Mouse (Mus musculus) cerebellum, postnatal 36 days (tissue): ENCODE results near the gene Mtmr11.
"Not testable (repeated sequence)": the region's sequence is repeated elsewhere in the genome, so short reads cannot be mapped to it uniquely, and the experiment has no call there.

Experiments
- DNase-seq, 2 experiments: peaks; one replicate each; pipeline ENCODE4 v3.0.0; 2021 to 2022; ENCODE audit warnings: mixed read lengths in 2 of 2

Mtmr11 gene

GRCm38 (mm10) chr3:96219191-96219641 lies 57.4 kb downstream of the Mtmr11 start:
- DNase-seq = peak; percentile 21 to 52

- peak; percentile 68 to 74 for DNase-seq
Measured at GRCm38 (mm10) chr3:96219661-96220130, 57.9 kb downstream of the Mtmr11 start, which contains the start of the genes Bola1 and Hist2h2ab. TSS of gene Bola1 (minus strand) at chr3:96219709. TSS of gene Hist2h2ab (plus strand) at chr3:96219865.

GRCm38 (mm10) chr3:96220131-96220764 lies 58.4 kb downstream of the Mtmr11 start:
- not testable (repeated sequence) for DNase-seq

- DNase-seq = peak; percentile 75 to 89
Measured at GRCm38 (mm10) chr3:96220765-96221639, 59.2 kb downstream of the Mtmr11 start, which contains the start of the genes Hist2h2ac and Hist2h2be. TSS of gene Hist2h2ac (minus strand) at chr3:96220880. TSS of gene Hist2h2be (plus strand) at chr3:96221119.
